Mouse (Mus musculus): ENCODE measurements at regions not wholly inside any gene's neighbourhood (a gene's known extent, or its start where the extent isn't known, plus 50 kb on each side); places are given as distances from the start of the nearest gene placed in this dataset.
"Not testable (repeated sequence)": the region's sequence is repeated elsewhere in the genome, so short reads cannot be mapped to it uniquely, and the experiment has no call there.

GRCm38 (mm10) chr3:84390769-84391168 lies 84.1 kb upstream of the Trim2 start:
- DNase-seq: no peak

- no peak for DNase-seq
These were observed 81.8 kb upstream of the Trim2 start for GRCm38 (mm10) chr3:84388486-84388885.

DNA sequence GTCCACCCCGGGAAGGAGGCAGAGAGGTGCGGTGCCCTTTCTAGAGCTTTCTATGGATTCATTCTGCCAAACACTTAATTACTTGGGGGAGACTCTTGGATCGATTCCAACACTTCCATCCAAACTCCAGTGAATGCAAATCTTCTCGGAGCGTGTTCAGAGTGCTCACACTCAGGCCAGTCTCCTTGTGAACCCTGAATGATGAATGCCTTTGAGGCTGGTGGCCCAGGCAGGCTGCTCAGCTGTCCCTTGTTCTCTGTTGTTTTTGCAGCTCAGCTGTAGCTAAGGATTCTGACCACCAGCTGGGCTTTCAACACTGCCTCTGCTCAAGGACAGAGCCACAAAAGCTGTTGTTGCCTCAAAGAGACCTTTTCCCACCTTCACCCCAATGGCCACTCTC lies 79.0 kb upstream of the Trim2 start:
- DNase-seq: peak; percentile 22 to 31

GRCm38 (mm10) chr3:84383559-84383958 lies 76.9 kb upstream of the Trim2 start:
- no peak for DNase-seq

DNA sequence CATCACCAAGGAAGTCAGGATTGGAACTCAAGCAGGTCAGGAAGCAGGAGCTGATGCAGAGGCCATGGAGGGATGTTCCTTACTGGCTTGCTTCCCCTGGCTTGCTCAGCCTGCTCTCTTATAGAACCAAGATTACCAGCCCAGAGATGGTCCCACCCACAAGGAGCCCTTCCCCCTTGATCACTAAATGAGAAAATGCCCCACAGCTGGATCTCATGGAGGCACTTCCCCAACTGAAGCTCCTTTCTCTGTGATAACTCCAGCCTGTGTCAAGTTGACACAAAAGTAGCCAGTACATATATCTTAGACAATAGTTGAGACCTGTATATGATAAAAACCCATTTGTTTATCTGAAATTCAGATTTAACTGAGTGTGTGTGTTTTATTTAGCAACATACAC lies 76.4 kb upstream of the Trim2 start:
- not testable (repeated sequence) for DNase-seq

GRCm38 (mm10) chr3:84382006-84382405 lies 75.3 kb upstream of the Trim2 start:
- DNase-seq: no peak

DNA sequence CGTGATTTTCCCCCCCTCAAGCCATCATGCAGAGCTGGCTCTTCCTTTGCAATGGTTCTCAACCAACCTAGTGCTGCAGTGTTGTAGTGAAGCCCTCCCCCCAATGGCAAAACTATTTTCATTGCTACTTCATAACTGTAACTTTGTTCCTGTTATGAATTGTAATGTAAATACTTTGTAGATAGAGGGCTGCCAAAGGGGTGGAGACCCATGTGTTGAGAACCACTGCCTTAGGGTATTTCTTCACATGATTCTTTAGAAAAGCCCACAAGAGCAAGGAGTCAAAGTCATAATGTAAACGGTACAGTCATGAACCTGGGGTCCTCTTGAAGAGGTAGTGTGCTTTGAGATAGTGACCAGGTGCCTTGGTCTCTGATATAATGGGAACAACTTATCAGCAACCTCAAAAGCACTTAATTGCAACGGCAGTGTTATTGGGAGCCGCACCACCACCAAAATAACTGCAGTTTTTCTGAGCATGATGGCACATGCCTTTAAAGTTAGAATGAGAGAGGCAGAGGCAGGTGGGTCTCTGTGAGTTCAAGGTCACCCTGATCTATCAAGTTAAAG lies 72.4 kb upstream of the Trim2 start:
- no peak for DNase-seq

DNA sequence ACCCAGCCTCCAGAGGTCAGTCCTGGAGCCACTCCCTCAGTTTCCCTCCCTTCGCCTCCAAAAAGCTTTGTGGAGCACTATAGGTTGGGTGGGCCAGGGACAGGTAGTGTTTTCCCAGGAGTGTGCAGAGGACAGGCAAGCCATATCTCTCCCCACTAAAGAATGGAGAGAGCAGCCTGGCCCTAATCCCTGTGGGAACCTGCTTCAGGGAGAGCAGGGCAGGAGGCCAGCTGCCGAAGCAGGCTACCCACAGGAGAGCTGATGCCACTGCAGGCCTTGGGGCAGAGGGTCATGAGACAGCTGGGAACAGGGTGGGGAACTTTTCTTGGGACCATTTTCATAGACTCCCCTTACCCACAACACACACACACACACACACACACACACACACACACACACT lies 69.8 kb upstream of the Trim2 start:
- DNase-seq: peak in 1 of 2 experiments; percentile 19

DNA sequence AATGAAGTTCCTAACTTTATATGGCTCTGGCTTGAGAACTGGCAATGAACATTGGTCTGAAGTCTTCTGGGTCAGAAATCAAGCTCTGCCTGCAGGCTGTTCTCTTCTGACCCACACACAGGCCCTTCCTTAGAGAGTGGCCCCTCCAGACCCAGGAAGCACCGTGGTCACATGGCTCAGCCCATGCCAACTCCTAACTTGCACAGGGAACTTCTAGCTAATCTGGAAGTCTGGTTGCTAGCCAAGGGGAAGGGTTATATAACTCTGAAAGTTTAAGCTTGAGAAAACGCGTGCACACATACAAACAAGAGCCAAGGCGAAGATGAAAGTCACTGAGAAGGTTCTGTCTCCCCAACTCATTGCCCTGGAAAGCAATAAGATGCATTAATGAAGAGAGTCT lies 69.2 kb upstream of the Trim2 start:
- no peak for DNase-seq

DNA sequence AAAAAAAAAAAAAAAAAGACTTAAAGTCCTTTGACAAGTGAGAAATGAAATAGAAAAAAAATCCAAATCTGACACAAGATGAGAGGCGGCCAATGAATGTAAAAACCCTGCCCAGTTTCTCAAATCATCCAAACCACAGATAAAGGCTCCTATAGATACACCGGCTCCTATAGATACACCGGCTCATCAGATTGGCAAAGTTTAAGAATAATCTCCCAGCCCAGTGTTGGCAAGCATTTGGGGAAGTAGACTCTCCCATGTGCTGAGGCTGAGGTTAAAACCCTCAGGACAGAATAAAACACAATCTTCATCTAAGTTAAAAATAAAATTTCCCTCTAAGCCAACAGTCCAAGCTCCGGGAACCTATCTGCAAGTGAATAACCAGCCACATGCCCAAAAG lies 65.2 kb upstream of the Trim2 start:
- no peak for DNase-seq

DNA sequence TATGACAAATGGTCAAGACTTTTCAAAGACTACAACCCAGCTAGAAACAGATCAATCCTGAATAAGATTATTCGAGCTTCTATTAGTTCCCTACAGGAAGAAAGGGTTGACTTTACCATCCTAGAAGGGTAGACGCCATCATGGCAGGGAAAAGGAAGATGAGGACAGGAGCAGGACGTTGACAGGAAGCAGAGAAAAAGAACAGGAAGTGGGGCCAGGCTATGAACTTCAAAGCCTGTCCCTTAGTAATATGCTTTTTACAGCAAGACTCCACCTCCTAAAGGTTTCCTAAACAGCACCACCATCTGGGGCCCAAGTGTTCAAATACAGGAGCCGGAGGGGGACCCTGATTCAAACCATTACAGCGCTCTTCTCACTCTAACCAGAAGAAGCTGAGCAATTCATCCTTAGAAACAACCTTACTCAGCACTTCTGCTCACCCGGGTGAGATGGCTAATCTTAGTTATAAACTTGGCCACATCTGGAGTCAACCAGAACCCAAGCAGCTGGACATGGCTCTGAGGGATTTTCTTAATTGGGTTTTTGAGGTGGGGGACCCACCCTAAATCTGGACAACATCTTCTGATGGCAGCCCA lies 60.6 kb upstream of the Trim2 start:
- no peak for DNase-seq

DNA sequence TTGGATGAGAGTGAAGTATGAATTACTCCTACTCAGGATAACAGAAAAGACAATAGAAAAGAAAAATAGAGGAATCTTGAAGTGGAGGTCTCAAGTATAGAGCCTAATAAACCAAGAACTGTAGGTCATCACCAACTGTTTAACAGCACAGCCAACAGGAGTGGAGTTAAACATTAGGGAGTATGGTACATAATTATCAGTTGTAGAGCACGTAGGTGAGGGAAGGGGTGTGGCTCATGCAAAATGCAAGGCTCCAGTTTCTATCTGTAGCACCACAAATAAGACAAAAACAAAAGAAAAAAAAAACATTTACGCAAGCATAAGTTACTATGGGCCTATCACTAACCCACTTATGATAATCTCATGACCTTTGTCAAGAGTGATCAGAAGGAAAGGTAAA lies 52.0 kb upstream of the Trim2 start:
- no peak for DNase-seq

DNA sequence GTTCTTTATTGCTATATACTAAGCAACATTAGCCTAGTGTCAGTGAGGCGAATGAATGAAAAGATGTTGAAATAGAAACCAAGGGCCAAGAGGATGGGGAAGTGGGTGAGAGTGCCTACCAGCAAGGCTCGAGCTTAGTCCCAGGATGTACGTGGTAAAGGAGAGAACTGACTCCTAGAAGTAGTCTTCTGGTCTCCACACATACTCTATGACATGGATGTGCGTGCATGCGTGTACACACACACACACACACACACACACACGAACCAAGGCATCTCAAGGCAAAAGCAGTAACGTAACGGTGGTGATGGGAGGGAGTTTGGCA lies 50.0 kb upstream of the Trim2 start:
- DNase-seq: no peak

Measured in kidney, postnatal 4 days (tissue).